Mouse (Mus musculus) bone marrow macrophage, adult 2 months (primary cell): ENCODE data around the gene Unc13d. TPM values are rescaled to one million over a fixed set of nuclear protein-coding genes. Genes with fewer than 3 reads are reported as not detected.

Experiments used
- H3K27ac ChIP-seq: 2 replicates; pipeline ENCODE4 v1.5.1; 2012; ENCODE audit warnings: low read depth, low read length; ENCODE audit not compliant: insufficient read depth
- H3K4me1 ChIP-seq: 2 replicates; pipeline ENCODE4 v1.6.1; 2012; ENCODE audit warnings: low read length; ENCODE audit not compliant: control insufficient read depth, insufficient read depth
- H3K4me3 ChIP-seq: 2 replicates; pipeline ENCODE4 v1.5.1; 2012; ENCODE audit warnings: mild to moderate bottlenecking, low read length, moderate library complexity; ENCODE audit not compliant: insufficient read depth
- CTCF ChIP-seq: IDR thresholded peaks from 2 replicates; pipeline ENCODE4 v1.5.1; 2012; ENCODE audit warnings: low read depth, mild to moderate bottlenecking, low read length, moderate library complexity
- POLR2A ChIP-seq: IDR thresholded peaks from 2 replicates; pipeline ENCODE4 v1.6.1; 2012; ENCODE audit warnings: mild to moderate bottlenecking, low read depth, low read length, borderline replicate concordance
- polyA plus RNA-seq: library from polyadenylated mRNA; stranded (reverse); fragments of >200 nt; gene quantifications from 2 replicates; pipeline ENCODE4 v1.2.4, GENCODE M21; 2012; ENCODE audit not compliant: missing spikeins, insufficient read depth, insufficient read length

The Unc13d gene
- polyA plus RNA-seq, 1 experiment = 32.3 TPM

DNA sequence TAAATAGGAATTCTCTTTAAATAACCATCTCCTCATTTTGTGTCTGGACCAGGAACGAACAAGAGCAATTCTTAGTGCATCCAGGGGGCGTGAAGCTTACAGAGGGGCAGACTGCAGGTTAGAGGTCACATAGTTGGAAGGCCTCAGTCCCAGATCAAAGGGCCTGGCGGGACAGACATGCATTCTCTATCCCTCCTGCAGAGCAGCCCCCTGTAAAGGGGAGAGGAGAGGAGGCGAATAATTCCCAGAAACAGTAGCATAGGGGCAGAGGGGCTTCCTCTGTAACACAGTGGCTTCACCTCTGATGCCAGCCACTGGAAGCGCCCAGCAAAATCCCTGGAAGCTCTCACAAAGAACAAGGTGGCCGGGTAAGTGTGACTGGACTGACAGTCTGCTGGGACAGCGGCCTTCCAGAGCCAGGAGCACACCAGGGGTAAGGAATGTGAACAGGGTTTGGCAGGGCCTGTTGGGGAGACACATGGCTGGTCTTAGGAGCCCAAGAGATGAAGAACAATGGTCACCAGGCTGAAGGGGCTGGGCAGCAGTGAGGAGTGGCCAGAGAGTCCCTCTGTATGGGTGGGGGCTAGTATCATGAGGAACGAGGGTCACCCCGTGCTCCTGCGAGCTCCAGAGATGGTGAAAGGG lies 1.0 kb upstream of the Unc13d start:
- H3K27ac ChIP-seq = no peak overlapping the region
- H3K4me1 ChIP-seq = 0 out of 2 replicates have a peak, but pooled peaks cover 2% of the 10 kb centered on the region
- no peak overlapping the region for H3K4me3 ChIP-seq
- TF ChIP-seq CTCF (no peak), POLR2A (no peak)

DNA sequence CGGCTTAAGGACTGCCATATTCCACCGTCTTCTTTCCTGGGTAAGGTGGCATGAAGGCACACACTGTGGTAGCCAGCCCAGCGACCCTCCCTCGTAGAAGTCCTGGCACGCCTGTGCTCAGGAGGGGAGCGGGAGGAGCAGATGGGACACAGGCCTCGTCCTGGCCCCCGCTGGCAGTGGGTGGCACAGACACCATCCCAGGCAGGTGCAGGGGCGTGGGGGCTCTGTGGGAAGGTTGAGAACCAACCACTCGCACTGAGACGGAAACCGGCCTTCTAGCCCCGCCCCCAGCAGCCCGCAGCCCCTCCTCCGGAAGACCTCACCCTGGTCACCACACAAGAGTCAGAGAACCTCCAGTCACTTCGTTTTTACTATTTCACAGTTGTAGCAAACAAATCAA lies 460 bp upstream of the Unc13d start:
- no peak overlapping the region for H3K4me3 ChIP-seq
- no peak for TF ChIP-seq CTCF
- H3K27ac ChIP-seq = no peak overlapping the region
- 0 out of 2 replicates have a peak, but pooled peaks cover 2% of the 10 kb centered on the region for H3K4me1 ChIP-seq

DNA sequence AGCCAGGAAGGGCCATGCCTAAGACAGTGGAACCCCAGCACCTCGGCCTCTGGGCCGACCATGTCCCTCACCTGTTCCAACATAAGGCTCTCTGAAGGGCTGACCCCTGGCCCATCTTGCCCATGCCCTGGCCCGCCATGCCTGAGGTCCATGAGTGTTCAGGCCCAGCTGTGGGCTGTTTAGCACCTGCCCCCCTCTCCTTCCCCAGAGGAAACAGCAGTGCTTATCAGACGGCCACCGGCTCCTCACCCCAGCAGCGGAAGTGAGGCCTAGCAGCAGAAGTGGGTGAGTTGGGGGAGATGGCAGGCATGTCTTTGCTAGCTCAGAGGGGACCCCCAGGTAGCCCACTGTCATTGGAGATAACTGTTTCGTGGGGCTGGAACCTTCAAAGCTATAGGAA lies 925 bp downstream of the Unc13d start:
- Histone ChIP-seq H3K4me1 (0 out of 2 replicates have a peak, but pooled peaks cover 3% of the 10 kb centered on the region), H3K4me3 (no peak overlapping the region), H3K27ac (no peak overlapping the region)
- TF ChIP-seq CTCF (no peak), POLR2A (no peak)

DNA sequence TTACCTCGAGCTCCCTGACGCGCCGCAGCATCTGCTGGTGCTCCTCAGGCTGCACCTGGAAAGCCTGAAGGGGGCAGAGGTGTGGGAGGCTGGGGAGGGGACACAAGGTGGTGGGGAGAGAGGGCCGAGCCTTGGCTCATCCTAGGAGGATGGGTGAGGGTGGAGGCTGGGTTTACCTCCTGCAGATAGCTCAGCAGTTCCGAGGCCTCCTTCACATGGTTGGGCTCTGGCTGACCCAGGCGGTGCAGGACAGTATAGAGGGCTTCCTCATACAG lies 1.6 kb downstream of the Unc13d start:
- Histone ChIP-seq H3K4me3 (no peak overlapping the region), H3K27ac (no peak overlapping the region), H3K4me1 (0 out of 2 replicates have a peak, but pooled peaks cover 6% of the 10 kb centered on the region)
- TF ChIP-seq POLR2A (no peak), CTCF (no peak)

DNA sequence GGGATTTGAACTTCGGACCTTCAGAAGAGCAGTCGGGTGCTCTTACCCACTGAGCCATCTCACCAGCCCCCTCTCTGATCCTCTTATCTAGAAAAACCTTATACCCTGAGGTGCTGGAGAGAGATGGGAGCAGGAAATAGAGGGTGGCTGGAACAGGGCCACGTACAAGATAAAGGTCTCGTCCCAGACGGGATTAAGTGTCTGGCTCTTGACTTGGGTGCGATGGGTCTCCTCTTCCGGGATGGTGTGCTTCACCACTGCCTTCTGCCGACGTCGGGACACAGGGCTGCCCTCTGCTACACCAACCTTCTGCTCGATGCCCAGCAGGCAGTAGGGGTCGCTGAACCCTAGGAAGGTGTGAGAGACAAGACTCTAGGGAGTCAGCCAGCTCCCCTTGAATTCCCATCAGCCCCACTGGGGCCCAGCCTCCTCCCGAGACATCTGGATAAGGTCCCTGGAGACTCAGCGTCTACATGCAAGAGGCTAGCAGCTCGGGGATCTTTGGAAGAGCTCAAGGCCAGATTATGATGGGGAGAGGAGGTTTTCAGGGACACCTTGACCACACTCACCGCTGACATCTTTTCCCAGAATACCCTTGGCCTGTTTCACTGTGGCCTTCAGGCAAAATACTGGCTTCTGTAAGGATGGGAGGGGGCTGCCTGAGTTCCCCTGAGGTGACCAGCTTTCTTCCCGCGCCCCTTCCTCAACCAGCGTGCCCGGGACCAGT lies 2.1 kb downstream of the Unc13d start:
- Histone ChIP-seq H3K27ac (no peak overlapping the region), H3K4me3 (no peak overlapping the region), H3K4me1 (0 out of 2 replicates have a peak, but pooled peaks cover 6% of the 10 kb centered on the region)
- TF ChIP-seq POLR2A = no peak
- no peak for TF ChIP-seq CTCF

DNA sequence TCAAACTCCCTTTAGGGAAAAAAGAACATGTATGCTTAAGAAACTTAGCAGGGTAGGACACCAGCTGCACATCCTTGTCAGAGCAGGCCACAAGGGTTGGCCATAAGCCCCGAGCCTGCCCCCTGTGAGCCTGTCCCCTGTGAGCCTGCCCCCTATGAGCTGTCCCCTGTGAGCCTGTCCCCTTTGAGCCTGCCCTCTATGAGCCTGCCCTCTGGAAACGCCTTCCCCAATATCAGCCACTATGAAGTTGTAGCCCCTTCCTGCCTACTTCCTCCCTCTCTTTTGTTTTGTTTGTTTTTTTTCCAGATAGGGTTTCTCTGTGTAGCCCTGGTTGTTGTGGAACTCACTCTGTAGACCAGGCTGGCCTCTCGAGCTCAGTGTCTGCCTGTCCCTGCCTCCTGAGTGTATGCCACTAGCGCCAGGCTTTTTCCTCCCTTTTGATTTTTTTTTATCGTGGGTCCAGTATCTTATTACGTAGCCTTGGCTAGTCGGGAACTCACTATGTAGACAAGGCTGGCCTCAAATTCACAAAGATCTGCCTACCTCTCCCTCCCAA lies 3.2 kb downstream of the Unc13d start:
- Histone ChIP-seq H3K4me3 (no peak overlapping the region), H3K27ac (no peak overlapping the region), H3K4me1 (0 out of 2 replicates have a peak, but pooled peaks cover 6% of the 10 kb centered on the region)
- TF ChIP-seq CTCF = no peak
- no peak for TF ChIP-seq POLR2A

DNA sequence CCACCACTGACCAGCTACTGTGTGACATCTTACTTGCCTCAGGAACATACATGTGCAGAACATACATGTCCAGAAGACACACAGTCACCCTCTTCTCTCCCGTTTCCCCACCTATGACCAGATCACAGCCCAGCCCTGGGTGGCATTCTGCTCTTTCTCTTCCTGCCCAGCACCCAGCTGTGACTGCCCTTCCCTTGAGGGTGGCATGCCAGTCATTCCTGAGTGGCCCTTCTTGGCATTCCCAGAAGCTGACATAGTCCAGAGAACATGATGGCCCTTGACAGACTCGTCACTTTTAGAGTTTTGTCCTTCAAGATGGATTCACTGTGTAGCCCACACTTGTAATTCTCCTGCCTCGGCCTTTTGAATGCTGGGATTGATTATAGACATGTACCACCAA lies 5.2 kb downstream of the Unc13d start:
- Histone ChIP-seq H3K4me3 (no peak overlapping the region), H3K27ac (no peak overlapping the region), H3K4me1 (0 out of 2 replicates have a peak, but pooled peaks cover 4% of the 10 kb centered on the region)
- TF ChIP-seq CTCF = no peak
- TF ChIP-seq POLR2A = no peak

DNA sequence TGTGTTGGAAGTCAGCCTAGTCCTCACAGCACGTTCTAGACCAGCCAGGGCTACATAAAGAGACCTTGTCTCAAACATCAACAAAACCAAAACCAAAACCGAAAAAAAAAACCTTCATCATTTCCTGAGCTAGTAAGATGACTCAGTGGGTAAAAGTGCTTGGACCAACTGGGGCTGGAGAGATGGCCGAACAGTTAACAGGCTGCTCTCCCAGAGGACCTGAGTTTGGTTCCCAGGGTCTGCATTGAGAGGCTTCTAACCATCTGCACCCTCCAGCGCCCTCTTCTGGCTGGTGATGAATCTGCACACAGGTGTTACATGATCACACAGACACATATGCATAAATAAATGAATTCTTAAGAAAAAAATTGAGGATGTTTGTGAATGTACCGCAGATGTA lies 6.3 kb downstream of the Unc13d start:
- Histone ChIP-seq H3K27ac (no peak overlapping the region), H3K4me1 (0 out of 2 replicates have a peak, but pooled peaks cover 4% of the 10 kb centered on the region), H3K4me3 (no peak overlapping the region)
- peak; percentile 85 for TF ChIP-seq CTCF
- TF ChIP-seq POLR2A = no peak

DNA sequence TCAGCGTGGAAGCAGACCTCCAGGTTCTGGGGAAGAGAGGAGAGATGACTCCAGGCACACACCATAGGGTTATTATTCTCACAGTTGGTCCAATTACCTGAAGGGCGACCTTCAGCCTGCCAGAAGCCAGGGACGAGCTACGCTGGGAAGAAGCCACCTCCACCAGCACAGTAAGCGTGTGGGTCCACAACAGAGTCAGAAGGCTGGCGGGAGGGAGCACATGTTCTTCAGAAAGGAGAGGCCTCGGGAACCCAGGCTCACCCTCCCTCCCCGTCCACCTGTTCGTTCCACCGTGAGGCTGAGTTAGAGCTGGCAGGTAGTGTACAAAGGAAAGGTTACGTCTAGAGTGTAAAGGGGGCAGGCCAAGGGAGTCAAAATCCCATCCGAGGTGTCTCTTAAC lies 12.4 kb downstream of the Unc13d start:
- Histone ChIP-seq H3K4me3 (no peak overlapping the region), H3K4me1 (no peaks in the 10 kb centered on the region), H3K27ac (no peak overlapping the region)
- no peak for TF ChIP-seq CTCF
- TF ChIP-seq POLR2A = no peak

DNA sequence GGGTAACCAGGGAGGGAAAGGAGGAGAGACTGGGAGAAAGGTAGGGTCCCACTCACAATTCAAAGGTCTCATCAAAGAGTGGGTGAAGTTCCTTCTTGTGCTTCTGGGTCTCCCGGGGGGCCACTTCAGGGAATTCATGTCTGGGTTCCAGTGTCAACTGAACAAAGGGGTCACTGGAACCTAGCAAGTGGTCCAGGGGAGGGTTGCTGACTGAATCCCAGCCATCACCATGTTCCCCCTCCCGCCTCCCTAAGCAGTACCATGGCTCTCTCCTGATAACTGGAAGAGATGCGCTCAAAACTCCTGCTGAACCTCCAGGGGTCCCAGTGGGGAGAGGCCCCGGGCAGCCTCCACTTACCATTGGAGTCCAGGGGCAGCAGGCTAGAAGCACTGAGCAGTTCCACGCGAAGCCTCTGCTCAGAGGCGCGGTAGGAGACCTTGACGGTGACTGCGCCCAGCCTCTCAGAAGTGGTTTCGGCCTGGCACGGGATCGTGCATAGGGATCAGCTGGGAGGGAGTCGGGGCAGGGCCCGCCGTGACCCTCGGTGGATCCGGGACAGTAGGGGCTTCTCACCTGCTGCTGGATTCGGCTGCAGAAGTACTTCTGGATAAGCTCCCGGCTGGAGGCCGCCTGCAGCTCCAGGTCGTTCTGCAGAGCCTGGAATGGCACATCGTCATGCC lies 13.4 kb downstream of the Unc13d start:
- Histone ChIP-seq H3K4me3 (no peak overlapping the region), H3K4me1 (no peaks in the 10 kb centered on the region), H3K27ac (no peak overlapping the region)
- TF ChIP-seq POLR2A = no peak
- TF ChIP-seq CTCF = no peak
